Mouse (Mus musculus) heart, embryonic 10.5 days (tissue): ENCODE measurements at regions not wholly inside any gene's neighbourhood (a gene's known extent, or its start where the extent isn't known, plus 50 kb on each side); places are given as distances from the start of the nearest gene placed in this dataset.
A peak's percentile ranks its signal among the peaks of the same experiment; 100 is the strongest.

Experiments used
- DNase-seq: peaks from one replicate; pipeline ENCODE4 v3.0.0-alpha.2; 2017; ENCODE audit warnings: low spot score
- H3K27ac ChIP-seq: fragments of 300-500 bp; sonication (generic); 2 replicates; pipeline ENCODE4 v1.5.1; 2016; ENCODE audit warnings: mild to moderate bottlenecking
- H3K27me3 ChIP-seq: fragments of 300-500 bp; sonication (generic); 2 replicates; pipeline ENCODE4 v1.6.1; 2016; ENCODE audit warnings: mild to moderate bottlenecking; ENCODE audit not compliant: poor library complexity, insufficient read depth, severe bottlenecking
- H3K36me3 ChIP-seq: fragments of 300-500 bp; sonication (generic); 2 replicates; pipeline ENCODE4 v1.6.1; 2016; ENCODE audit warnings: mild to moderate bottlenecking, moderate library complexity
- H3K4me1 ChIP-seq: fragments of 300-500 bp; sonication (generic); 2 replicates; pipeline ENCODE4 v1.6.1; 2016; ENCODE audit warnings: mild to moderate bottlenecking
- H3K4me3 ChIP-seq: fragments of 300-500 bp; sonication (generic); 2 replicates; pipeline ENCODE4 v1.5.1; 2016; ENCODE audit warnings: mild to moderate bottlenecking, moderate library complexity
- H3K9me3 ChIP-seq: fragments of 300-500 bp; sonication (generic); 2 replicates; pipeline ENCODE4 v1.6.1; 2016; ENCODE audit warnings: mild to moderate bottlenecking, moderate library complexity
- WGBS: fragments of 180-500 bp; shearing (Covaris S2); methylation state at CpG from one replicate; pipeline ENCODE4 v1.1.7; 2016; 5-methylcytosine and 5-hydroxymethylcytosine counted together

DNA sequence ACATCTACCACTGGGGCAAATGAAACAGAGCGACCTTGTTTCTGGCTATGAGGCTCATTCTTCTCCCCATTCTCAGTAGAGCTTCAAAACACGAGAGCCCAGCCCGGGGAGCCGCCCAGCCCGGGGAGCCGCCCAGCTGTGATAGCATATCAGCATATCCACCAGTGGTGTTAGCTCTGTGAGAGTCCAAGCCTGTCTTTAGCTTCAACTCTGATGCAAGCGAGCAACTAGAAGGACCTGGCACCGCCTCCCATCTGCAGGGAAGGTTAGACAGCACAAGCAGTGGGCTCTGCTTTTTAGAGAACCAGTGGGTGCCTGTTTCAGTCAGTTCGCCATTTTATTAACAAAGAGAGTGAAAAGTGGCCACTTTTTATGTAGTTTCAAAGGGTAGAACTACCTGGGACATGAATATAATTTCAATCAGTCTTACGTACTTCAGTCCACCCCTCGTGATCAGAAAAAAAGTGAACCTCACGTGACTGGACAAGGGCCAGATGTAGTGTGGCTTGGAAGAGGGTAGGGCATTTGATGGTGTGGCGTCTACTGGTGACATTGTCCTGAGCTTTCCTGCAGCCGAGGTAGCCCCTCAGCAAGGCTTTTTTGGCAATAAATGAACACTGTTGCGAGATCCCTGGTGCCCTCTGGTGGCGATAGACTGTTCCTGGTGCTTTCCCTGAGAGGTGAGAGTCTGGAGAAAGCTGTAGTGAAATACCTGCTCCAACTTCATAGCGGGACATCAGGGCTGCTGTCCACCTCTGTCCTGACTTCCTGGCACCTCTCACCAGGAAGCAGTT lies 121.0 kb downstream of the Amer3 start:
- Histone ChIP-seq H3K27me3 (no peaks in the 10 kb centered on the region), H3K9me3 (no peaks in the 10 kb centered on the region), H3K36me3 (no peaks in the 10 kb centered on the region), H3K27ac (no peak overlapping the region), H3K4me3 (no peak overlapping the region; the same call in 1 of the 2 replicates), H3K4me1 (peaks cover 8% of the 10 kb centered on the region)
- 30% methylated on average over 17 of the region's 17 CpGs for WGBS
- no peak for DNase-seq

DNA sequence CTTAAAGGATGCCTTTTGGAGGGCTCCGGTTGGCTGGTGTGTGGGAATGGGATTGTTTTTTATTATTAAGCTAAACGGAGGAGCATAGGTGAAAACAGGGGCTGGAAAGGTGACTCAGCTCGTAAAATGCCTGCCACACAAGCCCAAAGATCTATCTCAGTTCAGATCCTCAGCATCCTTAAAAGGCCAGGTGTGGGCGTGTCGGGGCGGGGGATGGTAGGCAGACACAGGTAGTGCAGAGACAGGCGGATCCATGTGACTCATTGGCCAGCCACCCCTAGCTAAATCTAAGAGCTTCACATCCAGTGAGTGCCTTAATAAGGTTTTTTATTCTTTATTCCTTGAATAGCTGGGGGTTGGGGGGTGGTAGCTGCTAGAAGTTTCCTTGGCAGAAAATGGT lies 122.0 kb downstream of the Amer3 start:
- 77% methylated on average over 7 of the region's 7 CpGs for WGBS
- DNase-seq = no peak
- no peaks in the 10 kb centered on the region for H3K36me3 ChIP-seq
- H3K27me3 ChIP-seq = no peaks in the 10 kb centered on the region
- H3K27ac ChIP-seq = no peak overlapping the region
- H3K9me3 ChIP-seq = no peaks in the 10 kb centered on the region
- peaks cover 8% of the 10 kb centered on the region for H3K4me1 ChIP-seq
- no peak overlapping the region for H3K4me3 ChIP-seq

DNA sequence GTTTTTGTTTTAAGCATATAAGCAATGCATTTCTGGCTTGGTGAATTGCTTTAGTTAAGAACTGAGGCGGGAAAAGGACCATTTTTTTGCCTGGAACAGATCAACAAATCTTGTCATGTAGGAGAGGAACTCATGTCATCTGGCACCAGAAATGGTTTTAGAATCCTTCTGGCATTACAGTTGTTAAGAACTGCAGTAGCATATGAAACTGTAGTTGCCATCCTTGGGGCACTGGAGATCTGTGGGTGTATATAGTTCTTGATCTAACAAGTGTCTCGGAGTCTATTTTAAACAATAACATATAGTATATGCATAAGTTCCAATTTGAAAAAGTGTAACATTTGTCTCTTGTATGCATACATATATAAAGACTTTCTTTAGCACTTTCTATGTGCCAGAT lies 129.6 kb downstream of the Amer3 start:
- Histone ChIP-seq H3K27ac (no peak overlapping the region), H3K4me1 (no peaks in the 10 kb centered on the region), H3K36me3 (no peaks in the 10 kb centered on the region), H3K9me3 (no peaks in the 10 kb centered on the region), H3K27me3 (no peaks in the 10 kb centered on the region), H3K4me3 (no peak overlapping the region)
- DNase-seq = no peak
- WGBS = 82% methylated on average over 2 of the region's 2 CpGs

DNA sequence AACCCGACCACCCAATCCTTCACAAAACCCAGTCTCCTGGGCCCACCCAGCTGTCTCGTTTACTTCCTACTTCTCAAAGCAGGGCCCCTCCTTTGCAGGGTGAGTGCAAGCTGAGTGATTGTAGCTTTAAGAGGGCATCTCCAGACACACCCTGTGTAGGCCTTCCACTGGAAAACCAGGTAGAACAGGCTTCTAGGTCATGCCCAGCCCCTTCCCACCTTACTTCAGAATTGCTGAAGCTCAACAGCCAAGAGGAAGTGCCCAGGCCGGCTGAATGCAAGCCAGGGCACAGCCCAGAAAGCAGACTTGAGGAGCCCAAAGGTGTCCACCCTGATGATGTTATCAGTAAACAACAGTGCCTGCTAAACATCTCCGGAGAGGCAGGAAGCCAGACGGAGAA lies 120.2 kb downstream of the Fam168b start:
- Histone ChIP-seq H3K4me3 (no peak overlapping the region), H3K4me1 (peaks cover 4% of the 10 kb centered on the region; the same call in 1 of the 2 replicates), H3K36me3 (no peaks in the 10 kb centered on the region), H3K27ac (no peak overlapping the region), H3K27me3 (no peaks in the 10 kb centered on the region), H3K9me3 (no peaks in the 10 kb centered on the region)
- DNase-seq = no peak
- WGBS = 48% methylated on average over 5 of the region's 5 CpGs

DNA sequence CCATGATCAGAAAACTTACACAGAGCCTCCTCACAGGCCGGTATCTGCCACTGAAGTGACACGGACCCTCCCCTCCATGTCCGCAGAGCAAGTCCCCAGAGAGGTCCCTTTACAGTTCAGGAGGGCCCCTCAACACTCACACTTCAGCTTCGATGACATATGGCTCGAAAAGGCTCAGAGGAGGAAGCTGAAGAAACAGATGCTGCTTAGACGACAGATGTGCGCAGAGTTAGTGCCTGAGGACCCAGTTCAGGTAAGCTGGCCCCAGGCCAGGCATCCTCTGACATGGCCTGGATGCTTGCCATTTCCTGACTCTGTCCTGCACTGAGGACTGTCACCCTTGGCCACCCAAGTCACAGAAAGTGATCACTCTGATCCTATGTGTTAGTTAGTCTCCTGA lies 110.7 kb downstream of the Fam168b start:
- DNase-seq = no peak
- Histone ChIP-seq H3K4me3 (no peak overlapping the region), H3K27ac (no peak overlapping the region), H3K9me3 (no peaks in the 10 kb centered on the region), H3K4me1 (0 out of 2 replicates have a peak, but pooled peaks cover 5% of the 10 kb centered on the region), H3K27me3 (no peaks in the 10 kb centered on the region), H3K36me3 (no peaks in the 10 kb centered on the region)
- WGBS = 58% methylated on average over 7 of the region's 7 CpGs

DNA sequence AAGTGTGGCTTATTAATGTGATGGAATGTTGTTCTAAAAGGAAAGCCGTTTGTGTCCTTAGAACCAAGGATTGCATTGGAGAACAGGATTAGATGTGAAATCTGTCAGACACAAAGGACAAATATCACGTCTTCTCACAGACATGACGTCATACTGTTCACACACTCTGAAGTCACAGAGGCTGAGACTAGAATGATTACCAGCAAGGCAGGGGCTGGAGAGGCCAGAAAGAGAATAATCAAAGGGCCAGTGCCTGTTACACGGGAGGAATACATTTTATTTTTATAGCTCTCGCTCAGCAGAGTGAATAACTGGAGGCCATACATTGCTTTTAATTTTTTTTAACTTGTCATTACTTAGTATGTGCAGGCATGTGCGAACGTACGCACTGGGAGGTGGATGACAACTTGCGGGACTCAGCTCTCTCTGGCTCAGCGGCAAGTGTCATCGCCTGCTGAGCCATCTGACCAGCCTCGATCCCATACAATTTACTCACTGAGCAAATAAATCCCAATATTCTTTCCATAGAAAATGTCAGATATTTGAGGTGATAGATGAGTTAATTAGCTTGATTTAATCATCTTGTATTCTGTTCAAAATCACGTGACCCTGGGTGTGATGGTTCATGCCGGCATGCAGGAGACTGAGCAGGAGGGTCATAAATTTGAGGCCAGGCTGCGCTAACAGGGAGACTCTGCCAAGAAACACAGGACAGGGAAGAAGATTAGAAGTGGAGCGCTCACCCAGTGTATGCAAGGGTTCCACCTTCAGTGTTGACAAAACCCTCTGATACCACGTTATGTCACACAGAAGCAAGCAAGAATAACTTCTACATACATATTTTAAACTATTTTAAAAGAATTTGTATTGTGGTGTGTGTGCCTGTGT lies 109.6 kb downstream of the Fam168b start:
- no peak for DNase-seq
- H3K27me3 ChIP-seq = no peaks in the 10 kb centered on the region
- H3K27ac ChIP-seq = no peak overlapping the region
- H3K4me1 ChIP-seq = 0 out of 2 replicates have a peak, but pooled peaks cover 5% of the 10 kb centered on the region
- 82% methylated on average over 17 of the region's 17 CpGs for WGBS
- no peaks in the 10 kb centered on the region for H3K9me3 ChIP-seq
- H3K4me3 ChIP-seq = no peak overlapping the region
- H3K36me3 ChIP-seq = no peaks in the 10 kb centered on the region

DNA sequence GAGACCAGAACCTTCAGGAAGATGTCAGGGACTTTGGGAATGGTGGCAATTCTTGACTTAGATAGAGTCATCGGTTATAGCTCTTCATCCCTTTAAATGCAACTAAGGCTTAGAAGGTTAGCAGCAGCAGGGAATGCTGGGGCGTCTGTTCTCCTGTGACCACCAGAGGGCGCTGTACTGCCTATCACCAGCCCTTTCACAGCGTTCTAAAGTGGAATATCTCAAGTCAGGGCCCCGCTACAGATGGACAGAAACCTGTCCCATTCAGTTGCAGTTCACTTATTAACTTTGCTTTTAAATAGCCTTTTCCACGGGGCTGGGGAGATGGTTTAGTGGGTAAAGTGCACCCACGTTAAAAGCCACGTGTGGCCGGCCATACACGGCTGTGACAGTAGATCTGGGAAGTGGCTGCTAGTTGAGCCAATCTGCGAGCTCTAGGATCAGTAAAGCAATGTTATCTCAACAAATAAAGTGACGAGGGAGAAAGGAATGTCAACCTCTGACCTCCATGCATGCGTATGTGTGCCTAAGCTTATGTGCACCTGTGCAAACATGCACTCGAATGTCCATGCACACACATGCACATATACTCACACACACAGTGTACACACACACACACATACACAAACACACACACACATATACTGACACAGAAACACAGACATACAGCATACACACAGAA lies 104.3 kb downstream of the Fam168b start:
- no peaks in the 10 kb centered on the region for H3K27me3 ChIP-seq
- no peak overlapping the region for H3K27ac ChIP-seq
- WGBS = 47% methylated on average over 14 of the region's 14 CpGs
- no peaks in the 10 kb centered on the region for H3K9me3 ChIP-seq
- no peaks in the 10 kb centered on the region for H3K4me1 ChIP-seq
- DNase-seq = no peak
- no peak overlapping the region for H3K4me3 ChIP-seq
- H3K36me3 ChIP-seq = no peaks in the 10 kb centered on the region; the same call in 1 of the 2 replicates

DNA sequence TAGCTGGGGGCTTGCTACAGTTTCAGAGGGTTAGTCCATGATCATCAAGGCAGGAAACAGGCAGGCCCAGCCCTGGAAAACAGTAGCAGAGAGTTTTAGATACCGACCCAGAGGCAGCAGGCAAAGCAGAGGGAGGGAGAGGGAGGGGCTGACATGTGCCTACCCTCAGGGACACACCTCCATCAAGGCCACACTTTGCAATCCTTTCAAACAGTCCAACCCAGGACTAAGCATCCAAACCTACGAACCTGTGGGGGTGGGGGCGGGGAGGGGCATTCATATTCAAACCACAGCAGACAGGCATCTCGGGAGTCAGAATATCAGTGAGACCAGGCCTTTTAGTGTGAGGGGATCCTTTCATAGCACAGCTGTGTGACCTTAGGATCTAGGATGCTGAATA lies 103.2 kb downstream of the Fam168b start:
- H3K9me3 ChIP-seq = no peaks in the 10 kb centered on the region
- H3K36me3 ChIP-seq = no peaks in the 10 kb centered on the region; the same call in 1 of the 2 replicates
- no peak for DNase-seq
- H3K4me3 ChIP-seq = no peak overlapping the region
- no peak overlapping the region for H3K27ac ChIP-seq
- no peaks in the 10 kb centered on the region for H3K4me1 ChIP-seq
- no peaks in the 10 kb centered on the region for H3K27me3 ChIP-seq
- WGBS = 59% methylated on average over 4 of the region's 4 CpGs

DNA sequence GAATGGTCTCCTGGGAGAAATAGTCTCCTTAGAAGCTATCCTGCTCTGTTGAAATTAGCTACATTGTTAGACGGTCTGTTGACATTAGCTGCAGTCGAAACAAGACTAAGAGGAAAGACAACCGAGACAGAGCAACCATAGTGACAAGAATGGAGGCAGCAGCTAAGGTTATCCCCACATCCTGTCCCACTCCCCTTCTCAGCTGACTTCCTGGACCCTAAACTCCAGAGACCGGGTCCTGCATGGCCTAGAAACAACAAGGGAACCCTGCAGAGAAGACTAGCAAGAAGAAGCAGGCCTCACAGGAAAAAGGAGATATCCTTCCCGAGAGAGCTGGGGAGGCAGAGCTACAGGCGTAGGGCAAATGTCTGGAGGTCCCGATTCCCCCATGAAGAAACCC lies 102.0 kb downstream of the Fam168b start:
- Histone ChIP-seq H3K4me1 (no peaks in the 10 kb centered on the region), H3K36me3 (no peaks in the 10 kb centered on the region; the same call in 1 of the 2 replicates), H3K27me3 (peaks cover 6% of the 10 kb centered on the region), H3K4me3 (no peak overlapping the region), H3K9me3 (no peaks in the 10 kb centered on the region), H3K27ac (no peak overlapping the region)
- no peak for DNase-seq
- 58% methylated on average over 7 of the region's 7 CpGs for WGBS

DNA sequence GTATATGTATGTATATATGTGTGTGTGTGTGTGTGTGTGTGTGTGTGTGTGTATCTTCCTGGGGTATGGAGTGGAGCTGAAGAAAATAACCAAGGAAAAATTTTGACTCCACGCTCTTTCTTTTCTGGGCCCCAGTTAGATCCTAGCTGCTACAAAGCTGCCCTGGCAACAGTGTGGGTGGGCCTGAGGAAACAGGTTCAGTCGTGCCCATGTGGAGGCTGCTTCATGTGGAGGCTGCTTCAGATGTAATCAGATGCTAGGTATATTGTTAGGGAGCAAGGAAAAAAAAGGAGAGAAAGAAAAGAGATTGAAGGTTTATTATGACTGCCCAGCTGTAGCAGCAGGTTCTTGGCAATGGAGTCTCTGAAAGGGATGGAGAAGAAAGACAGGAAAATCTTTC lies 100.6 kb downstream of the Fam168b start:
- Histone ChIP-seq H3K27me3 (peaks cover 18% of the 10 kb centered on the region), H3K4me1 (no peaks in the 10 kb centered on the region), H3K4me3 (no peak overlapping the region), H3K27ac (no peak overlapping the region), H3K36me3 (no peaks in the 10 kb centered on the region; the same call in 1 of the 2 replicates), H3K9me3 (no peaks in the 10 kb centered on the region)
- DNase-seq = no peak
- WGBS = 73% methylated on average over 2 of the region's 2 CpGs

DNA sequence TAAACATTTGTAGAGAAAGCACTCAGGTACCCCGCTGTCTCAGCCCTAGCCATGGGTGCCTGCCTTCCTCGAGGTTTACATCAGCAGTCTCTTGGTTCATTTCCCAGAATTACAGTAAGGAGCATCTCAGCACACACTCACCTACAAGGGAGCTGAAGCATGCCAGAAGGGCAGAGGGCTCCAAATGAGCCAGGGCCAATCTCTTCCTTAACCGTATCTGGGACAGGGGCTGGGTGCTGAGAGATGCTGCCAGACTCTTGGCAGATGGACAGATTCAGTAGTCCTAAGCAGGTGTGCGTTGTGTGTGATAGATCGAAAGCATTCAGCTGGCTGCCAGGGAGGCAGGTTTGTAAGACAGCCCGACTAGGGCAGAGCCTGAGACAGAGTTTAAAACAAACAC lies 97.0 kb downstream of the Fam168b start:
- H3K36me3 ChIP-seq = no peaks in the 10 kb centered on the region; the same call in 1 of the 2 replicates
- no peak overlapping the region for H3K27ac ChIP-seq
- WGBS = 69% methylated on average over 6 of the region's 6 CpGs
- DNase-seq = no peak
- no peaks in the 10 kb centered on the region for H3K9me3 ChIP-seq
- H3K4me3 ChIP-seq = no peak overlapping the region
- H3K4me1 ChIP-seq = peaks cover 15% of the 10 kb centered on the region
- peaks cover 52% of the 10 kb centered on the region for H3K27me3 ChIP-seq

DNA sequence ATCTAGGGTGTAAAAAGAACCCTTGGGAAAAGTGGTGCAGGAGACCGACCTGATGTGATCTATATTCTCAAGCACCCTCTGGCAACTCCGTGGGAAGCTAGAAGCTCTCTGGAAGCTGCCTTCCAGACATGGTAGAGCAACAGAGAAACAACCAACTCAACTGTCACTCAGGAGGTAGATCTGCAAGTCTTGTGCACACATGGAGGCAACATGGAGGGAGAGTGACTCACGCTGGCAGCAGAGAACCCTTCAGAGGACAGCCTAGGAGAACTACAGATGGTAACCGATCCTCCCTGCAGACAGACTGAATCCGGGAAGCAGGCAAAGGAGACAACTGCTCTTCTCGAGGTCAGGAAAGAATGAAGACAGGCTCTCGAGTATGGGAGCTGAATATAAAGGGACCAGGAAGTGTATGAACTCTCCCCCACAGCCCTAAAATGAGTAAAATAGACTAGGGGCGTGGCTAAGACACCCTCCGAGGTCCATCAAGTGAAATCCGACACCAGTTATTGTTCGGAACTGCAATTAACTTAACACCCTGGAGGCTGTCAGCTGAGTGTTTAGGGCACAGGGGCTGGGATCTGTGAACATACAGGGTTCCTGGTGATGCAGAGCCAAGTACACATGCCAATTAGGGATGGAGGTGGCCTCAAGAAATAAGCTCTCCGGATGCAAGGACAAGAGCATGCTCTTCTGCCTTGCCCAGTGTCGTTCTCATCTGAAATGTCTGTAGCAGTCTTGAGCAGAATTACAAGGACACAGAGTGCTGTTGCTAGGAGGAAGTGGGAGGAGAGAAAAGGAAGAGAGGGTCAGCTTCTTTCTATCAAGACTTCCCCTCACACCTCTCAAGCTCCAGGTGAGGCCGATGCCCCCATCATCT lies 93.5 kb downstream of the Fam168b start:
- Histone ChIP-seq H3K4me1 (peaks cover 22% of the 10 kb centered on the region), H3K36me3 (no peaks in the 10 kb centered on the region), H3K4me3 (peak overlapping the region; percentile 75), H3K27me3 (peaks cover 83% of the 10 kb centered on the region), H3K27ac (no peak overlapping the region), H3K9me3 (no peaks in the 10 kb centered on the region)
- WGBS = 11% methylated on average over 14 of the region's 14 CpGs
- no peak for DNase-seq
